Mouse (Mus musculus) midbrain, embryonic 10.5 days (tissue): ENCODE results near the gene Nppc. TPM values are rescaled to one million over a fixed set of nuclear protein-coding genes. Genes with fewer than 3 reads are reported as not detected.

Source experiments
- DNase-seq: peaks from one replicate; pipeline ENCODE4 v3.0.0-alpha.2; 2017; ENCODE audit warnings: low spot score
- H3K27ac ChIP-seq: fragments of 300-500 bp; sonication (generic); replicated peaks from 2 replicates; pipeline ENCODE4 v1.5.1; 2016; ENCODE audit warnings: mild to moderate bottlenecking
- H3K27me3 ChIP-seq: fragments of 300-500 bp; sonication (generic); 2 replicates; pipeline ENCODE4 v1.6.1; 2016; ENCODE audit warnings: low read depth, mild to moderate bottlenecking; ENCODE audit not compliant: poor library complexity, severe bottlenecking
- H3K36me3 ChIP-seq: fragments of 300-500 bp; sonication (generic); 2 replicates; pipeline ENCODE4 v1.6.1; 2016; ENCODE audit warnings: mild to moderate bottlenecking, moderate library complexity
- H3K4me1 ChIP-seq: fragments of 300-500 bp; sonication (generic); 2 replicates; pipeline ENCODE4 v1.6.1; 2016
- H3K4me3 ChIP-seq: fragments of 300-500 bp; sonication (generic); 2 replicates; pipeline ENCODE4 v1.5.1; 2016; ENCODE audit warnings: mild to moderate bottlenecking, moderate library complexity
- H3K9me3 ChIP-seq: fragments of 300-500 bp; sonication (generic); replicated peaks from 2 replicates; pipeline ENCODE4 v1.6.1; 2016; ENCODE audit warnings: mild to moderate bottlenecking
- WGBS: fragments of 180-500 bp; shearing (Covaris S2); methylation state at CpG from one replicate; pipeline ENCODE4 v1.1.7; 2016; 5-methylcytosine and 5-hydroxymethylcytosine counted together
- polyA plus RNA-seq: library from polyadenylated mRNA; unstranded; fragments of >200 nt; fragmentation: Nextera tagmentation; extraction: Ambion mirVana; gene quantifications from 2 replicates; pipeline ENCODE4 v1.2.1, GENCODE M21; 2016

The Nppc gene
- polyA plus RNA-seq, 1 experiment from 2014 or later = 1.9 TPM

DNA sequence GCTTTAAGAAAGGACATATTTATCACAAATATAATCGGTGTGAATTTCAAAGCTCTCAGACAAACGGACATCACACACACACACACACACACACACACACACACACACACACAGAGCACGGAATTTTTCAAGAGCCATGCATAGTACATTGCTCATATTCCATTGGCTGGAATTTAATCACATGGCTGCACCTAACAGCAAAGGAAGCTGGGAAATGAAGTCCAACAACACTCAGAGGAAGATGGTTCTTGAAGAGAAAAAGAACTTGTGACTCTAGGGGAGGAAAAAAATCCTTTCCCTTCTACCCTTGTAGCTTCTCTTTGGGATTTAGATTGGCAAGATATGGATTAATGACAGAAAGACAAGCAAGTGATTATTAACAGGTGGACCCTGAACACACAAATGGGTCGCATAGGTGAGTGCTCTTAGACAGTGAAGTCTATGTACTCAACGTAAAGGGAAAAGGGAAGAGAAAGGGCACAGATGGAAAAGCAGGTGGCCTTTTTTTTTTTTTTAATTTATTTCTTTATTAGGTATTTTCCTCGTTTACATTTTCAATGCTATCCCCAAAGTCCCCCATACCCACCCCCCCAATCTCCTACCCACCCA, 35.5 kb downstream of the Nppc start:
- Histone ChIP-seq H3K27me3 (no peaks in the 10 kb centered on the region), H3K9me3 (no peaks in the 10 kb centered on the region), H3K36me3 (no peaks in the 10 kb centered on the region), H3K27ac (no peak overlapping the region), H3K4me1 (peaks cover 7% of the 10 kb centered on the region), H3K4me3 (peak overlapping the region; percentile 28)
- 58% methylated on average over 6 of the region's 6 CpGs for WGBS
- no peak for DNase-seq

DNA sequence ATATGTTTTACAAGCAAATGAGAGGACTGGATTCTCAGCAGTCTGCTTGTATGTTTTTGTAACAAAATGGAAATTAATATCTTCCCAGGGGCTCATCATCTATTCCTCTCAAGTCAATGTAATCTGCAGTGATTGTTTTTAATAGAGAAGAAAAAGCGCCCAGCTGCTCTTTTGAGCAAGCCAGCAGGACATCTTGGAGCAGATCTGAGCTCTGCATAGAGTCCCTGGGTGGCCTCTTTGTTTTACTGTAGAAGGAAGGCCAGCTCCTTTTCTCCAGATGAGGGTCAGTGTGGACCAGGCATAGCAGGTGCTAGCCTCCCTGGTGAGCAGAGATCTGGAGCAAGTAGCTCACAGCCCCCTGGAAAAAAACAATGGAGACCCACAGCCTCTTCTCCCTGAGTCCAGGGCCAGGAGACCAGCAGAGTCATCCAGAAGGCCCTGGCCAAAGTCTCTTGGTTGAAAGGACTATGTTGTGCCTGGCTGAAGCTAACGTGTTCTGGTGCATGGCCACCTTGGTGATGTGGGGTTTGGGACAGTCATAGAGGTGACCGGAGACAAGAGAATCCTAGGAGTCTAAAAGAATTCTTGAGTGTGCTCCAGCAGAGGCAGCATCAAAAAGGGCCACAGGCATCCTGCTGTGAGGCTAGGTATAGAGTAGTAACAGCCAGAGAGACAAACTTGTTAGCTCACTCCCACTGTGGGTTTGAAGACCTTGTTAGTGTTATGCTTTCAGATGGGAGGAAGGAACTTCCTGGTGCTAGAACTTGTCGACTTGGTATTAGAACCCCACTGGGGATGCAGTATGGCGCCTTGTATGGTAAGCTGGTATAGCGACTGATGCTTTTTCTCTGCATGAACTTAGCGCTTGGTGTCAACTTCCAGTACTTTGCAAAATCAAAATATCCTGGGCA, 36.3 kb downstream of the Nppc start:
- 45% methylated on average over 7 of the region's 7 CpGs for WGBS
- H3K27me3 ChIP-seq = no peaks in the 10 kb centered on the region
- H3K4me1 ChIP-seq = peaks cover 7% of the 10 kb centered on the region
- peak overlapping the region; percentile 34; the same call in 1 of the 2 replicates for H3K27ac ChIP-seq
- peak overlapping the region; percentile 28 for H3K4me3 ChIP-seq
- DNase-seq = no peak
- H3K36me3 ChIP-seq = no peaks in the 10 kb centered on the region
- no peaks in the 10 kb centered on the region for H3K9me3 ChIP-seq

DNA sequence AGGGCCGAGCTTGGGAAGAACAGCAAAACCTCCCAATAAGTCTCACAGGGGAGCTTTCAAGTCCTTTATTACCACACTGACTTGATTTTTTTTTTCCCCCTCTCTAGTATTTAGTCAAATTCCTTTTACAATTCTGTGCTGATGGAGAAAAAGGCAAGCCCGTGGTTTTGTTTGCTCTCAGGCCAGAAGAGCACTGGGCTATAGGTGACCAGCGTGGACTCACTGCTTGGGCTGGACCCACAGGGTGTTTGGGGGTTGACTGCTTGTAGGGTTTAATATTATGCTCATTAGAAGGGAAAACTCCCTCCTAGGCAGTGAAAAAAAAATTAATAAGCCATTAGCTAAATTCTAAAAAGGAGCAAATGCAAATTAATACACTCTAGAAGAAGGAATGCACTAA, 36.9 kb downstream of the Nppc start:
- no peaks in the 10 kb centered on the region for H3K27me3 ChIP-seq
- H3K36me3 ChIP-seq = no peaks in the 10 kb centered on the region
- DNase-seq = no peak
- no peak overlapping the region for H3K27ac ChIP-seq
- peaks cover 7% of the 10 kb centered on the region for H3K4me1 ChIP-seq
- WGBS = 60% methylated on average over 3 of the region's 3 CpGs
- no peaks in the 10 kb centered on the region for H3K9me3 ChIP-seq
- no peak overlapping the region for H3K4me3 ChIP-seq

DNA sequence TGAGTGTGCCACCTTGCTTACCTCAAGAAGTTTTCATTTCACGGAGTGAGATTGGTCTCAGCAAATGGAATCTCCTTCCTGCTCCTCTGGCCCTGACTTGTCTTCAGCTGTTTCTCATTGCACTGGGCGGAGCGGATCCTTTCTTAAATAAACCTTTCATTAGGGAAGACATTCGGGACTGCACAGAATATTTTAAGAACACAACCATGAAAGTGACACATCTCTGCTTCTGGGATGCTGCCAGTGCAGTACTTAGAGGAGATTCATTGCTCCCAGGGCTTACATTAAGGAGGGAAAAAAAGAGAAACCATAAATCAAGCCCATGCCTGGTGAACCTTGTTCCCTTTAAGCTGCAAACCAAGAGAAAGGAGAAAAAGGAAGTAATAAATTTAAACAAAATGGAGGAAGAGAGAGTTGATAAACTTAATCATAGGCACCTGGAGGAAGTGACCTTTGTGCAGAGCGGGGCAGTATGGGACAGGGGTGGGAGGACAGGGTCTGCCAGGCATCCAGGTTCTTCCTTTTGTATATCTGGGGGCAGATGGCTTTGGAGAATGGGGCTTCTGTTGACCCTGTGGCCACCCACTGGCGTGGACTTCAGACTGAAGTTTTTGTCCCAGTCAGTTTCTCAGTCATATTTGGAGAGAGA, 37.5 kb downstream of the Nppc start:
- H3K4me3 ChIP-seq = no peak overlapping the region
- DNase-seq = no peak
- 72% methylated on average over 6 of the region's 6 CpGs for WGBS
- no peak overlapping the region for H3K27ac ChIP-seq
- no peaks in the 10 kb centered on the region for H3K27me3 ChIP-seq
- H3K36me3 ChIP-seq = no peaks in the 10 kb centered on the region
- H3K9me3 ChIP-seq = no peaks in the 10 kb centered on the region
- peaks cover 7% of the 10 kb centered on the region for H3K4me1 ChIP-seq

DNA sequence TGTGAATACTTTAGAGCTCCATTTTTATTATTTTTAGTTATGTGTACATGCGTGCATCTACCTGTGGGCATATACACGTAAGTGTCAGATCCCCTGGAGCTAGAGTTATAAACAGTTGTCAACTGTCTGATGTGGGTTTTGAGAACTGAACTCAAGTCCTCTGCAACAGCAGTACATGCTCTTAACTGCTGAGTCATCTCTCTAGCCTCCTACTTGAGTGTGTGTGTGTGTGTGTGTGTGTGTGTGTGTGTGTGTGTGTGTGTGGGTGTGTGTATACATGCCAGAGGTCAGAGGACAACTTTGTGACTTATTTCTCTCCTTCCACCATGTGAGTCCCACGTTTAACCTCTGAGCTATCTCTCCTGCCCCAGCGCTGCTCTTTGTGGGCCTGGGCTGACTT, 39.8 kb downstream of the Nppc start:
- Histone ChIP-seq H3K27me3 (no peaks in the 10 kb centered on the region), H3K4me1 (peaks cover 7% of the 10 kb centered on the region), H3K36me3 (no peaks in the 10 kb centered on the region), H3K27ac (no peak overlapping the region), H3K4me3 (no peak overlapping the region), H3K9me3 (no peaks in the 10 kb centered on the region)
- DNase-seq = no peak
- 80% methylated on average over 4 of the region's 4 CpGs for WGBS

DNA sequence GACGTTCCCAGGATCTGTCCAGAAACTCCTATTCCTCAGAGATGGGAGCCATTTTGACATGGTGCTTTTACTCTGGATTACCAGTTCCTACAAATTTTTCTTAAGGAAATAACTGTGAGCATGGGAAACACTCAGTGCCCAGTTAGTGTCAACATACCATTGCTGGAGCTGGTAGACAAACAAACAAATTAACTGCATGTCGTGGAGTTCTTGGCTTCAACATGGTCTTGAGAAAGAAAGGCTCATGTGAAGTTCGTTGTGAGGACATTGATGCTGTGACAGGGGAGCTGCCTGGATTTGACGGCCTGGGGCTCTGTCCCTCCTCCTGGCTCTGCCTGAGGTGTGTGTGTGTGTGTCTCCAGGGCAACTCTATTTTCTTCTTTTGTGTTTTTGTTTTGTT, 40.4 kb downstream of the Nppc start:
- WGBS = 61% methylated on average over 4 of the region's 4 CpGs
- Histone ChIP-seq H3K9me3 (no peaks in the 10 kb centered on the region), H3K4me1 (peaks cover 7% of the 10 kb centered on the region), H3K4me3 (no peak overlapping the region), H3K27ac (no peak overlapping the region), H3K27me3 (no peaks in the 10 kb centered on the region), H3K36me3 (no peaks in the 10 kb centered on the region)
- DNase-seq = no peak

DNA sequence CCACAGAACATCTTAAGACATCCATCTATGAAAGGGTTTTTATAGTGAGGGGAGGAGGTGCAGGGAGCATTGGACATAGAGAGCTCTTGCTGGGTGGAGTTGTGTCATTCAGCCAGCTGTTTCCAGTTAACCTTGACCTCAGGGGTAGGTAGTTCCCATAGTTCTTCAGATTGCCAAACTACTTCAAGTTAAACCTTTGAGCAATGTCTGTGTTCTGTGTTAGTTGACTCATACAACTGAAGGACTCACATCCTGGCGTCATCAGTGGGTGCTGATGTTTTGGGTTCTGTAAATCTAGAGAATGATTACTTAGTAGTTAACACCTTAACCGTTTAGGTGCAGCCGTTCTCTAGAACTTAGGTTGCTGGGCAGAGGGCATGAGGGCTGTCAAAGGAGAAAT, 42.1 kb downstream of the Nppc start:
- H3K27ac ChIP-seq = no peak overlapping the region
- 85% methylated on average over 3 of the region's 3 CpGs for WGBS
- no peaks in the 10 kb centered on the region for H3K9me3 ChIP-seq
- no peak for DNase-seq
- H3K4me3 ChIP-seq = no peak overlapping the region
- H3K36me3 ChIP-seq = no peaks in the 10 kb centered on the region
- H3K4me1 ChIP-seq = no peaks in the 10 kb centered on the region
- no peaks in the 10 kb centered on the region for H3K27me3 ChIP-seq

DNA sequence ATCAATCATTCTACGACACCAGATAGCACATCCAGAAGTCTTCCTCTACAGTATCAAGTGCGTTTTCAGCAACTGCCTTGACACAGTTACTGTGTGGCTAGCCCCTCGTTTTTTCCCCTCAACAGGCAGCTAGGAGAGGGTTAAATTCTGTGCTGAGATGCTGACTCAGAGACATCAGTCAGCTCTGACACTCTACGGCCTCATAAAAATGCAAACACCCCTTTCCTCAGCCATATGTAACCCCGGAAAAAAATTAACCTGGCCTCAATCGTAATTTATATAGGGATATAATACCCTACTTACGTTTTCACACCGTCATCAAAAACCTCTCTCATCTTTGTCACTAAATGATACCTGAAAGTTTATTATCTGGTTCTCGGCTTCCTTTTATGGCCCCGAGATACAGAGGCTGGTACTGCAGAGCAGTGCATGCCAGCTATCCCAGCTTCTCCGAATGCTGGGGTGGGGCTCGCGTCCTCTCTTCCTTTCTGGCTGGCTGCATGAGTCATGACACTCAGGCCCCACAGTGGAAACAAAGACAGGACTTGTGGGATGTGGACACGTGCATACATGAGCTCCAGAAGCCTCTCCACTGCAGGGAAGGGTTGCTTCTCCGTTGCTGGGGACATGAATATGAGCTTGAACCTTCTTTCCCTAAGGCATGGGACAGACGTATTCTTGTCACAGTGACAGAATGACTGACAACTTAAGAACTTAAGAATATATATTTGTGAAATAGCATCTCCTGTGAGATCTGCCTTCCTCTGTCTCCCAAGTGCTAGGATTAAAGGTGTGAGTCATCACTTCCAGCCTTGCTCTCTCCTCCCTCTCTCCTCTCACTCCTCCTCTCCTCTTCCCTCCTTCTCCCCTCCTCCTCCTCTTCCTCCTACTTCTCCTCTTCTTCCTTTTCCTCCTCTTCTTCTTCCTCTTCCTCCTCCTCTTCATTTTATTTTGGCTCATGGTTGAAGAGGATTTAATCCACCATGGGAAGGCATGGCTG, 47.1 kb downstream of the Nppc start:
- Histone ChIP-seq H3K9me3 (no peaks in the 10 kb centered on the region), H3K27ac (no peak overlapping the region), H3K27me3 (no peaks in the 10 kb centered on the region), H3K36me3 (no peaks in the 10 kb centered on the region), H3K4me1 (no peaks in the 10 kb centered on the region), H3K4me3 (no peak overlapping the region)
- 80% methylated on average over 16 of the region's 16 CpGs for WGBS
- no peak for DNase-seq

DNA sequence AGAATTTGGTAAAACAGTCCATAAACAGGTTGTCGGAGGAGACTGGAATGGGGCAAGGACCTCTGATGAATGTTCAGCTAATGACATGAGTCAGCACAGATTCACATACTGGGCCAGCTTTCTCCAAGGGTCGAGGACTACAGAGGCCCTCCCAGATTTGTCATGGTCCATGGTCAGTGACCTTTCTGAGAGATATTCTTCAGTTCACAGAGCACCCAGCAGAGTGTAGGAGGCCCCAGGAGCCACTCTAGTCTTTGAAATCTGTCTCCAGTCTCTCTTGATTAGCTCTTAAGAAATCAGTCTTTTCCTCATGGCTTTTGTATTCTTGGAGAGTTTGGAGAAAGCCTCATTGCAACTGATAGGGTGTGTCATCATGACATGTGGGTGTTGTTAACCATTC, 48.1 kb downstream of the Nppc start:
- Histone ChIP-seq H3K27me3 (no peaks in the 10 kb centered on the region), H3K27ac (no peak overlapping the region), H3K4me3 (no peak overlapping the region), H3K36me3 (no peaks in the 10 kb centered on the region), H3K9me3 (no peaks in the 10 kb centered on the region), H3K4me1 (no peaks in the 10 kb centered on the region)
- WGBS = 71% methylated on average over 2 of the region's 2 CpGs
- no peak for DNase-seq

DNA sequence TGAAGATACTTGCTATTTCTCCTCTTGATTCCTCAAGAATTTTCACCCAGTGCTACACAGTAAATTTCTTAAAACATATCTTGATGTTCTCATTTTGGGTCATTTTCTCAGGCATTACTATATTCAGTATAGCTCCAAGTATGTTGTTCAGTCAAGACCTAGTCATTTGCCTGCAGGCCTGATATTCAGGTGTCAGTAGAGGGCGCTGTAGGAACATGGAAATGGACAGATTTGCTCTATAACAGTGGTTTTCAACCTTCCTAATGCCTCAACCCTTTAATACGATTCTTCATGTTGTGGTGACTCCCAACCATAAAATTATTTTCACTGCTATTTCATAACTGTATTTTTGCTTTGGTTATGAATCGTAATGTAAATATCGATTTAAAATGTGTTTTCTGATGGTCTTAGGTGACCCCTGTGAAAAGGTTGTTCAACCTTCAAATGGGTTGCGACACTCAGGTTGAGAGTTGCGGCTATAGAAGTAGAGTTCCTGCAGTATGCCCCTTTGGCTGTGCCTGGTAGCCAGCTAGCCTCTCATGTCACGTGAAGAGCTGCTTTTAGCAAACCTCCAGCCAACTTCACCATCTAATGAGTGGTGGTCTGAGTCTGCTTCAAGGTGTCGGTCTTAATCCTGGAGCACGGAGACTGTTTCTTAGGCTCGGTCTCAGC, 51.8 kb downstream of the Nppc start:
- H3K4me3 ChIP-seq = no peak overlapping the region
- H3K4me1 ChIP-seq = no peaks in the 10 kb centered on the region
- DNase-seq = peak; percentile 38
- no peaks in the 10 kb centered on the region for H3K27me3 ChIP-seq
- H3K27ac ChIP-seq = no peak overlapping the region
- H3K36me3 ChIP-seq = no peaks in the 10 kb centered on the region
- 57% methylated on average over 10 of the region's 10 CpGs for WGBS
- H3K9me3 ChIP-seq = no peaks in the 10 kb centered on the region
